Mouse (Mus musculus) small intestine, adult 2 months (tissue): Measurements from ENCODE around the gene Gimap8. TPM values are rescaled to one million over a fixed set of nuclear protein-coding genes. Genes with fewer than 3 reads are reported as not detected.

Experiments used
- H3K27ac ChIP-seq: fragments of 200-500 bp; 2 replicates; pipeline ENCODE4 v1.5.1; 2012; ENCODE audit warnings: low read depth, low read length, control low read depth, inconsistent platforms; ENCODE audit not compliant: insufficient read depth
- H3K27me3 ChIP-seq: fragments of 200-500 bp; 2 replicates; pipeline ENCODE4 v1.6.1; 2012; ENCODE audit warnings: mild to moderate bottlenecking, moderate library complexity, low read length, inconsistent platforms; ENCODE audit not compliant: control insufficient read depth, insufficient read depth
- H3K36me3 ChIP-seq: fragments of 200-500 bp; 2 replicates; pipeline ENCODE4 v1.6.1; 2012; ENCODE audit warnings: mild to moderate bottlenecking, low read length, control low read depth, inconsistent platforms; ENCODE audit not compliant: control insufficient read depth, insufficient read depth
- H3K4me1 ChIP-seq: fragments of 200-500 bp; 2 replicates; pipeline ENCODE4 v1.6.1; 2012; ENCODE audit warnings: low read length, inconsistent platforms, mixed read lengths; ENCODE audit not compliant: control insufficient read depth, insufficient read depth, insufficient read length
- H3K4me3 ChIP-seq: fragments of 200-500 bp; 2 replicates; pipeline ENCODE4 v1.5.1; 2012; ENCODE audit warnings: low read depth, mild to moderate bottlenecking, control low read depth, inconsistent platforms, low read length, moderate library complexity
- CTCF ChIP-seq: fragments of 200-500 bp; IDR thresholded peaks from 2 replicates; pipeline ENCODE4 v1.5.1; 2012; ENCODE audit warnings: low read depth, mild to moderate bottlenecking, control low read depth, inconsistent platforms, low read length, moderate library complexity, mixed read lengths; ENCODE audit not compliant: insufficient replicate concordance, insufficient read length; ENCODE audit errors: extremely low read depth
- POLR2A ChIP-seq: fragments of 200-500 bp; IDR thresholded peaks from 2 replicates; pipeline ENCODE4 v1.6.1; 2012; ENCODE audit warnings: low read depth, mild to moderate bottlenecking, control low read depth, inconsistent platforms, low read length, moderate library complexity
- WGBS: fragments of 180-500 bp; shearing (Covaris S2); methylation state at CpG from one replicate; pipeline ENCODE4 v1.1.7; 2018; 5-methylcytosine and 5-hydroxymethylcytosine counted together
- polyA plus RNA-seq: library from polyadenylated mRNA; depleted of rRNA; stranded (reverse); fragments of >200 nt; gene quantifications from 2 replicates; pipeline ENCODE4 v1.2.3, GENCODE M21; 2012

Gimap8 gene
- polyA plus RNA-seq, 1 experiment: 1.5 TPM

DNA sequence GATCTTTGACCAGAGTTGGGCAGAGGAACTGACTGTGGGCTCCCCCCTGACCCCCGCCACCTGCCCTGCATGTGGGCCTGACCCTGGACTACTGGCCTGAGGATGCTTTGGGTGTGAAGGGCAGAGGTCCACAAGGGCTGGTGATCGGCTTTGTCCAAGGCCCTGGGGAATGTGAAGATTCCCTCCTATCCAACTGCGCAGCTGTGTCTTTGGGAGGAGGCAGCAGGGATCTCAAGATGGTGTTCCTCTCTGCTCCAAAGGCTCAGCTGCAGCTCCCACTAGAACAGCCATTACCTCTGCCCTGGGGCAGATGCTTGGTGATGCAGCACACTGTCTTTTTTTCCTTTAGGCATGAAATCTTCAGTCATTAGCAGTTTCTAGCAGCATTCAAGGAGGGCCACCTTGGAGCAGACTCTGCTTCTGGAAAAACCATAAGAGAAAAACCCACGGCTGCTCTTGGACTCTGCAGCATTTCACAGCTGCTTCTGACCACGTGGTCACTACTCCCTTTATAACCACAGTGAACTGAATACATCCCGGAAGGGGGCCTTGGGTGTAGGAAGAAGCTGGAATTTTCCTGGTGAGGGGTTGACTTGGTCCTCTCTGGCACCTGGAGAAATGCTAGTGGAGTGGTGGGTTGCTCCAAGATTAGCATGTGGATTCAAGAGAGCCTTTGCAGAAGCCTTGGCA, 9.1 kb upstream of the Gimap8 start:
- 65% methylated on average over 6 of the region's 6 CpGs for WGBS
- TF ChIP-seq CTCF (no peak), POLR2A (no peak)
- H3K4me3 ChIP-seq: no peak overlapping the region

DNA sequence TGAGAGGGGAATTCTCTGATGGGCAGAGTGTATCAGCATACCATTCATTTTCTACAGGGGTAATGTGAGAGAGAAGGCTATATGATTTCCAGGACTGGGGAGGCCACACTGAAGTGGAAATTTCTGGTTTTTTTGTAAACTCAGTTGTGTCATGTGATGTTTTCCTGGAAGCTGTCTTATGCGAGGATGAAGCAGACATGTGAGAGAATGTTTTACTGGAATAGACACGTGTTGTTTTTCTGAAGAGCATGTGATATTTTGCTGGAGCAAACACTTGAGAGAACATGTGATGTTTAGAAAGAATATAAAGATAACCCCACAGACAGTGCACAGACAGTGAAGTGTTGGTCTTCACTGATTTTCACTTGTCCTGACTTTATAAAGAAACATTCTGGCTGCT, 8.5 kb upstream of the Gimap8 start:
- TF ChIP-seq POLR2A (no peak), CTCF (no peak)
- 51% methylated on average over 2 of the region's 2 CpGs for WGBS
- H3K36me3 ChIP-seq: no peaks in the 10 kb centered on the region
- no peaks in the 10 kb centered on the region for H3K4me1 ChIP-seq
- peak overlapping the region; percentile 66 for H3K27ac ChIP-seq
- H3K4me3 ChIP-seq: no peak overlapping the region
- H3K27me3 ChIP-seq: no peaks in the 10 kb centered on the region

More for the DNA sequence above, 9.1 kb upstream of the Gimap8 start:
- H3K27me3 ChIP-seq: no peaks in the 10 kb centered on the region
- no peaks in the 10 kb centered on the region for H3K4me1 ChIP-seq
- peak overlapping the region; percentile 66 for H3K27ac ChIP-seq
- H3K36me3 ChIP-seq: no peaks in the 10 kb centered on the region

DNA sequence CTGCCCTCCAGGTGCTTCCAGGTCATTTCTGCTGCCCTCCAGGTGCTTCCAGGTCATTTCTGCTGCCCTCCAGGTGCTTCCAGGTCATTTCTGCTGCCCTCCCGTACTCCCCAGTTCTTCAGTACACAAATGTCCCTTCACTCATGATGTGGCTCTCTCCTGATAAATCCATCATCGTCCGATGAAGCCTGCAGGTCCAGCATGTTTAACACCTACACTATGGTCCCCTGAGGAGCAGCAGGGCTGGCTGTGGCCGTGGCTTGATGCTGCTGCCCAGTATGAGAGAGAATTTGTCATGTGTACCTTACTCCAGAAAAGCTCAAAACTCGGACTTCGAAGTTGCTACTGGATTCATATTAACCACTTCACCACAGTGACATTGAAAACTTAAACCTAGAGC, 5.6 kb upstream of the Gimap8 start:
- 63% methylated on average over 6 of the region's 6 CpGs for WGBS
- TF ChIP-seq CTCF: no peak
- no peak for TF ChIP-seq POLR2A
- no peaks in the 10 kb centered on the region for H3K27me3 ChIP-seq
- no peak overlapping the region for H3K4me3 ChIP-seq
- no peaks in the 10 kb centered on the region for H3K36me3 ChIP-seq
- H3K4me1 ChIP-seq: peaks cover 1% of the 10 kb centered on the region; the same call in 1 of the 2 replicates
- no peak overlapping the region for H3K27ac ChIP-seq

DNA sequence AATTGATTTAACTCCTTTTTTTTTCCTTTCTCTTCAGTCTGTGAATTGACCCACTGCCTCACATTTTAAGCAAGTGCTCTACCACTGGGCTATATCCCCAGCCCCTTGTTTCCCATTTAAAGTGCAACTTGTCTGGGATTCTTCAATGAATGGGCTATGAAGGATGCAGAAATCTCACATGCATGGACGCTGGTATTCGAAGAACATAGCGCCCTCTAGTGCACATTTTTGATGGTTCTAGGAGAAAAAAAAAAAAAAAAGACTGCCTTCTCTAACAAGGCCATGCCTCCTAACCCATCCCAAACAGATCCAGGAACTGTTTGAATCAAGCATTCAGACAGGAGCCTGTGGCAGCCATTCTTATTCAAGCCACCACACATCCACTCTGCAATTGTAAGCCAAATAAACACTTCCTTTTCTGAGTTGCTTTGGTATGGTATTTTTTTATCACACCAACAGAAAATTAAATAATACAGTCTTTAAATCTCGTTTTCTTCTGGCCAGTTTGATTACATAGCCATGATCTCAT, 4.2 kb upstream of the Gimap8 start:
- TF ChIP-seq CTCF (no peak), POLR2A (no peak)
- peaks cover 6% of the 10 kb centered on the region for H3K4me1 ChIP-seq
- H3K27me3 ChIP-seq: no peaks in the 10 kb centered on the region
- H3K4me3 ChIP-seq: no peak overlapping the region
- no peaks in the 10 kb centered on the region for H3K36me3 ChIP-seq
- 22% methylated on average over 4 of the region's 4 CpGs for WGBS
- H3K27ac ChIP-seq: no peak overlapping the region

DNA sequence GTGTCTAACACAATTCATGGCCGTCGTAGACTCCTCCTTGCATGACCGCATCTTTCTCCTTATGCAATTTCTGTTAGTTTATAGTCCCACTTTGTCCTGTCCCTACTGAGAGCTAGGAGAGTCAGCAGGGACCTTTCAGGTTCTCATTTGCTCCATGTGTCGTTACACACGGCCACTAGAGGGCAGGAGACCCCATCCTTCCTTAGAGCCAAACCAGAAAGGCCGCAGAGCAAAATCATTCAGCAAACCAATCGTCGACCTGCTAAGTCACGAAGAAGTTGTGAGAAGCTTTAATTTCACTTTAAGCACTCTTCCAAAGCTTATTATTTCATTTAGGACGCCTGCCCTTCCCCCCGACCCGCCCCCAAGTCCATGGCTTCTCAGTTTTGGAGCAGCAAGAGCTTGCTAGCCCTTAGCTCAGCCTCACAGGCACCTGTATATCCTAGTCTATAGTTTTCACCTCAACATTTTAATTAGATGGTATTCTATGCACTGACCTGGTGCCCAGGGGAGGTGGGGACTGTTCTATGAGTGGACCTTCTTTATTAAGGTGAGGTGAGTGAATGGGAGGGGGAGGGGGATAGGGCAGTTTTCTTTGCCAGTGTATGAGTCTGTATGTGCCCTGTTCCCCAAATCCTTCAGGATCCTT, 1.2 kb upstream of the Gimap8 start:
- TF ChIP-seq CTCF (peak; percentile 86; the same call in 1 of the 2 replicates), POLR2A (0 out of 2 replicates have a peak, but pooled peaks have one; percentile 6)
- 9% methylated on average over 12 of the region's 12 CpGs for WGBS
- Histone ChIP-seq H3K4me3 (no peak overlapping the region), H3K27me3 (no peaks in the 10 kb centered on the region), H3K27ac (no peak overlapping the region; the same call in 1 of the 2 replicates), H3K36me3 (no peaks in the 10 kb centered on the region), H3K4me1 (peaks cover 6% of the 10 kb centered on the region)

DNA sequence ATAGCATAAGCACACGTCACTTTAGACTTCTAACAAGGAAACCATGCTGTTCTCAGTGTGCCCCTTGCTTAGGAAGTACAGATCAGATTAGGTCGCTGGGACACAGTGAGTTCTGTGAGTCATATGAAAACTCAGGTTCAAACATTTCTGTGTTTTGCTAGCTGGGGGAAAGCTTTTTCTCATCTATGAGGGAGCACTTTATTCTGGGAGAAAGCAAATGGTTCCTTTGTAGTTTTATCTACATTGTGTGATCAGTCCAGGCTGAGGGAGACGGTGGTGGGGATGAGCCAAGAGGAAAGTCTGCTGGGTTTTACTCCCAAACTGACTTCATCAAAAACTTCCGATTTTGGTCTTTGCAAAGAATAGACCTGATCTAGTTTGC, 734 bp upstream of the Gimap8 start:
- no peak overlapping the region for H3K4me3 ChIP-seq
- no peaks in the 10 kb centered on the region for H3K36me3 ChIP-seq
- no peaks in the 10 kb centered on the region for H3K27me3 ChIP-seq
- peaks cover 6% of the 10 kb centered on the region for H3K4me1 ChIP-seq
- TF ChIP-seq POLR2A (no peak), CTCF (no peak)
- 87% methylated on average over 4 of the region's 4 CpGs for WGBS
- H3K27ac ChIP-seq: no peak overlapping the region

DNA sequence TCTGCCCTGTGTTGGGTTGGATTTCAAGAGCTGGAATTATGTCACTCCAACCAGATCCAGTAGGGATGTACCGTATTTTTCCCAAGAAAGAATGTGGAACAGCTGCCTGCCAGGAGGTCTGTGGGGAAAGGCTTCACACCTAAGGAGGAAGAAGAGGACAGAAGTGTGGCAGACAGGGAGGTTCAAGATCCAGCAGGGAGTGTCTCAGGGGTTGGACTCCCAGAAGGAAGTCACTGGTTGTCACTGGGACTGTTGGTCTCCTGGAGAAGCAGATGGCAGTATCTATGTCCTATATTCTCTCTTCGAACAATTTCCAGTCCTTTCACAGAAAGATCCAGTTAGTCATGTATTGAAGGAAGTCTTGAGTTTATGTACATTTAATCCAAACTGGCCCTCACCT, 577 bp downstream of the Gimap8 start:
- H3K4me1 ChIP-seq: peaks cover 6% of the 10 kb centered on the region
- H3K27me3 ChIP-seq: no peaks in the 10 kb centered on the region
- H3K4me3 ChIP-seq: peak overlapping the region; percentile 46
- peaks cover 2% of the 10 kb centered on the region; the same call in 1 of the 2 replicates for H3K36me3 ChIP-seq
- 59% methylated on average over 2 of the region's 2 CpGs for WGBS
- peak overlapping the region; percentile 52 for H3K27ac ChIP-seq
- no peak for TF ChIP-seq CTCF
- no peak for TF ChIP-seq POLR2A
